Mouse (Mus musculus) macrophage (primary cell): Measurements from ENCODE around the gene Idh2. TPM values are rescaled to one million over a fixed set of nuclear protein-coding genes. Genes with fewer than 3 reads are reported as not detected.
A peak's percentile ranks its signal among the peaks of the same experiment; 100 is the strongest.

Source experiments
- H3K27ac ChIP-seq: fragments of 350-480 bp; formaldehyde crosslinking; 2 replicates; pipeline ENCODE4 v1.9.0; 2021
- H3K36me3 ChIP-seq: fragments of 350-480 bp; formaldehyde crosslinking; 2 replicates; pipeline ENCODE4 v1.9.0; 2021; ENCODE audit errors: inconsistent target
- H3K4me3 ChIP-seq: fragments of 350-480 bp; formaldehyde crosslinking; 2 replicates; pipeline ENCODE4 v1.9.0; 2021; ENCODE audit errors: inconsistent target
- H3K79me2 ChIP-seq: fragments of 350-480 bp; formaldehyde crosslinking; 2 replicates; pipeline ENCODE4 v1.9.0; 2021; ENCODE audit errors: inconsistent target
- WGBS: methylation state at CpG from one replicate; pipeline ENCODE4 v1.1.7; 2026; ENCODE audit warnings: inconsistent platforms; ENCODE audit not compliant: missing documents; 5-methylcytosine and 5-hydroxymethylcytosine counted together
- polyA plus RNA-seq: library from polyadenylated mRNA; stranded (reverse); fragments of 250-400 nt; gene quantifications from 3 replicates; pipeline ENCODE4 v1.2.4, GENCODE M21; 2018; ENCODE audit warnings: inconsistent platforms
- total RNA-seq, 78 experiments: library from RNA; depleted of rRNA; stranded (reverse); fragments of 250-400 nt; gene quantifications; 1 replicate in 9 of 78; 2 replicates in 24 of 78; 3 replicates in 43 of 78; 4 replicates in 2 of 78; pipeline ENCODE4 v1.2.4; 2018; ENCODE audit warnings: inconsistent platforms in 56 of 78

Idh2 gene
- 100 to 1,000 TPM in 3 of 26 experiments, 10 to 100 TPM in 19, 1 to 10 TPM in 4; 5.1 to 131 (median 33.7) TPM for total RNA-seq (2018; cell fraction: chromatin; rRNA removed)
- total RNA-seq (2018; cell fraction: cytosol; rRNA removed): 10 to 100 TPM; 35.0 to 94.6 (median 64.7) TPM
- total RNA-seq (2018; cell fraction: nucleus; rRNA removed): 100 to 1,000 TPM in 1 of 26 experiments, 10 to 100 TPM in 25; 17.1 to 112 (median 41.7) TPM
- polyA plus RNA-seq: 72.5 to 101 TPM (median 88.0 TPM) in 3 replicates

- Histone ChIP-seq H3K79me2 (peaks cover 41% of the 10 kb centered on the region), H3K4me3 (peak within 1 kb of the TSS; percentile 45), H3K36me3 (no peaks in the 10 kb centered on the region), H3K27ac (peak within 1 kb of the TSS; percentile 73)
- under 1% methylated on average over 29 of the region's 29 CpGs for WGBS
Measured at GRCm38 (mm10) chr7:80115224-80115590, at the start of gene Idh2. Gene Idh2 (minus strand): TSS chr7:80115392.

- no peaks in the 10 kb centered on the region for H3K79me2 ChIP-seq
- WGBS: 68% methylated on average over 8 of the region's 8 CpGs
- H3K36me3 ChIP-seq: no peaks in the 10 kb centered on the region
- no peak overlapping the region for H3K4me3 ChIP-seq
- H3K27ac ChIP-seq: no peak overlapping the region
Measured at GRCm38 (mm10) chr7:80160945-80161306, 45.7 kb upstream of the Idh2 start.

- WGBS: 89% methylated on average over 7 of the region's 7 CpGs
- Histone ChIP-seq H3K36me3 (no peaks in the 10 kb centered on the region), H3K79me2 (no peaks in the 10 kb centered on the region), H3K27ac (no peak overlapping the region), H3K4me3 (no peak overlapping the region)
Measured at GRCm38 (mm10) chr7:80160293-80160944, 45.2 kb upstream of the Idh2 start.

GRCm38 (mm10) chr7:80158496-80159268 lies 43.5 kb upstream of the Idh2 start:
- no peaks in the 10 kb centered on the region for H3K79me2 ChIP-seq

GRCm38 (mm10) chr7:80156711-80157227 lies 41.6 kb upstream of the Idh2 start:
- WGBS: 80% methylated on average over 13 of the region's 13 CpGs
- no peaks in the 10 kb centered on the region for H3K36me3 ChIP-seq
- H3K27ac ChIP-seq: no peak overlapping the region
- H3K79me2 ChIP-seq: no peaks in the 10 kb centered on the region
- no peak overlapping the region for H3K4me3 ChIP-seq

More at GRCm38 (mm10) chr7:80158496-80159268, 43.5 kb upstream of the Idh2 start:
- Histone ChIP-seq H3K36me3 (no peaks in the 10 kb centered on the region), H3K4me3 (no peak overlapping the region), H3K27ac (no peak overlapping the region)
- 87% methylated on average over 8 of the region's 8 CpGs for WGBS

GRCm38 (mm10) chr7:80154689-80155088 lies 39.5 kb upstream of the Idh2 start:
- H3K36me3 ChIP-seq: no peaks in the 10 kb centered on the region
- H3K79me2 ChIP-seq: no peaks in the 10 kb centered on the region
- 0% methylated on average over 3 of the region's 3 CpGs for WGBS
- no peak overlapping the region for H3K4me3 ChIP-seq
- H3K27ac ChIP-seq: no peak overlapping the region

- Histone ChIP-seq H3K79me2 (no peaks in the 10 kb centered on the region), H3K4me3 (no peak overlapping the region), H3K36me3 (no peaks in the 10 kb centered on the region), H3K27ac (no peak overlapping the region)
- 97% methylated on average over 8 of the region's 8 CpGs for WGBS
Measured at GRCm38 (mm10) chr7:80152756-80153155, 37.6 kb upstream of the Idh2 start.

- 92% methylated on average over 6 of the region's 6 CpGs for WGBS
- Histone ChIP-seq H3K4me3 (no peak overlapping the region), H3K36me3 (no peaks in the 10 kb centered on the region), H3K79me2 (no peaks in the 10 kb centered on the region), H3K27ac (no peak overlapping the region)
Measured at GRCm38 (mm10) chr7:80152152-80152551, 37.0 kb upstream of the Idh2 start.

GRCm38 (mm10) chr7:80149356-80149755 lies 34.2 kb upstream of the Idh2 start:
- no peaks in the 10 kb centered on the region for H3K79me2 ChIP-seq
- 94% methylated on average over 9 of the region's 9 CpGs for WGBS
- H3K27ac ChIP-seq: no peak overlapping the region
- no peak overlapping the region for H3K4me3 ChIP-seq
- no peaks in the 10 kb centered on the region for H3K36me3 ChIP-seq

GRCm38 (mm10) chr7:80146077-80146476 lies 30.9 kb upstream of the Idh2 start:
- no peaks in the 10 kb centered on the region for H3K36me3 ChIP-seq
- H3K79me2 ChIP-seq: no peaks in the 10 kb centered on the region
- H3K27ac ChIP-seq: no peak overlapping the region
- no peak overlapping the region for H3K4me3 ChIP-seq
- 71% methylated on average over 8 of the region's 8 CpGs for WGBS

- no peaks in the 10 kb centered on the region for H3K79me2 ChIP-seq
- no peak overlapping the region for H3K4me3 ChIP-seq
- no peak overlapping the region for H3K27ac ChIP-seq
- WGBS: 89% methylated on average over 7 of the region's 7 CpGs
- no peaks in the 10 kb centered on the region for H3K36me3 ChIP-seq
Measured at GRCm38 (mm10) chr7:80144695-80145094, 29.5 kb upstream of the Idh2 start.

- WGBS: under 1% methylated on average over 19 of the region's 22 CpGs
- H3K27ac ChIP-seq: peak overlapping the region; percentile 85
- H3K4me3 ChIP-seq: no peak overlapping the region; the same call in 1 of the 2 replicates
- no peaks in the 10 kb centered on the region for H3K79me2 ChIP-seq
- no peaks in the 10 kb centered on the region for H3K36me3 ChIP-seq
Measured at GRCm38 (mm10) chr7:80143331-80144273, 28.4 kb upstream of the Idh2 start.

GRCm38 (mm10) chr7:80140815-80141214 lies 25.6 kb upstream of the Idh2 start:
- WGBS: 10% methylated on average over 8 of the region's 9 CpGs
- no peak overlapping the region for H3K27ac ChIP-seq

GRCm38 (mm10) chr7:80138375-80138774 lies 23.2 kb upstream of the Idh2 start:
- no peak overlapping the region for H3K27ac ChIP-seq
- H3K36me3 ChIP-seq: no peaks in the 10 kb centered on the region
- H3K4me3 ChIP-seq: no peak overlapping the region
- no peaks in the 10 kb centered on the region for H3K79me2 ChIP-seq
- 83% methylated on average over 1 of the region's 1 CpGs for WGBS

More at GRCm38 (mm10) chr7:80140815-80141214, 25.6 kb upstream of the Idh2 start:
- H3K36me3 ChIP-seq: no peaks in the 10 kb centered on the region
- no peak overlapping the region for H3K4me3 ChIP-seq
- no peaks in the 10 kb centered on the region for H3K79me2 ChIP-seq
